Mouse (Mus musculus) liver, postnatal 0 days (tissue): ENCODE results near the gene Exoc3.

Experiments
- CTCF ChIP-seq: sonication (generic); IDR thresholded peaks from 2 replicates; pipeline ENCODE4 v1.5.1; 2016; ENCODE audit warnings: antibody characterized with exemption, low read depth
- EP300 ChIP-seq: IDR thresholded peaks from 2 replicates; pipeline ENCODE4 v1.6.1; 2016; ENCODE audit warnings: antibody characterized with exemption, low read depth, mild to moderate bottlenecking

DNA sequence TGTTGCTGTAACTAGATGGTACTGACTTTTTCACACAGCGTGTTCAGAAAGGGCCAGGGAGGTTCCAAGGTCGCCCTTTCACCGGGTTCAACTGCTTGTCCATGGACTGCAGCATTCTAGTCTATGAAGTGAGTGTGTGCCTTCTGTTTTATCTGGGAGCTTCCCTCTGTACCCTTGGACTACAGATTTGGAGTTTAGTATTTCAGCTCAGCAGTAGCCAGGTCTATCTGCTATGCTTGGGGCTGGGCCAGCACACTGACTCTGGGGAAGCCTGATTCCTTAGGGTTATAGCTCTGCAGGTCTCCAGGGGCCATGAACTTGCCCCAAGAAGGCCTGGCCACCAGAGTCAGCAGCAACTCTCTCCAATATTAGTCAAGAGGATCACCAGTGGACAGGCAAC, 85.9 kb downstream of the Exoc3 start:
- no peak for TF ChIP-seq CTCF
- TF ChIP-seq EP300, result no peak
